Mouse (Mus musculus) hindbrain, embryonic 16.5 days (tissue): ENCODE measurements around the gene Il7r. TPM values are rescaled to one million over a fixed set of nuclear protein-coding genes. Genes with fewer than 3 reads are reported as not detected.

Experiments
- polyA plus RNA-seq: library from polyadenylated mRNA; unstranded; fragments of >200 nt; fragmentation: Nextera tagmentation; extraction: Ambion mirVana; gene quantifications from 2 replicates; pipeline ENCODE4 v1.2.1, GENCODE M21; 2015

The Il7r gene
- polyA plus RNA-seq, 1 experiment from 2014 or later = not detected

Other genes with a start within 250 kb of the Il7r start
- not detected in 2 replicates for gene Ugt3a2, start 194.6 kb downstream of the Il7r start, polyA plus RNA-seq
- gene Capsl, start 94.1 kb downstream of the Il7r start, polyA plus RNA-seq = 5.9 TPM in 2 replicates
- gene Spef2, start 218.7 kb upstream of the Il7r start, polyA plus RNA-seq = 2.0 and 2.7 TPM in 2 replicates